Mouse (Mus musculus): ENCODE data around the gene Rsph9. TPM values are rescaled to one million over a fixed set of nuclear protein-coding genes. Genes with fewer than 3 reads are reported as not detected.
A peak's percentile ranks its signal among the peaks of the same experiment; 100 is the strongest.

Rsph9 gene
- polyA plus RNA-seq, 1 experiment: 5.0 TPM

GRCm38 (mm10) chr17:46110402-46111289 lies 33.4 kb downstream of the Rsph9 start, which contains the start of gene Mrps18a:
TSS of gene Mrps18a (plus strand) at chr17:46110986.
- peak within 1 kb of the TSS; percentile 44; the same call in 1 of the 2 replicates for H3K27ac ChIP-seq (ENCODE audit: control insufficient read depth, insufficient read depth, low read depth, low read length, poor library complexity)
- TF ChIP-seq POLR2A (IDR thresholded peaks at IDR 0.05; ENCODE audit: borderline replicate concordance, control insufficient read depth, low read depth, low read length) (peak; percentile 96), CTCF (IDR thresholded peaks at IDR 0.05; ENCODE audit: control insufficient read depth, insufficient read depth, low read length) (no peak)
- no peaks in the 10 kb centered on the region; the same call in 1 of the 2 replicates for H3K4me1 ChIP-seq (ENCODE audit: control insufficient read depth, insufficient read depth, low read length)
- H3K4me3 ChIP-seq (replicated peaks; ENCODE audit: control insufficient read depth, low read depth, low read length): peak within 1 kb of the TSS; percentile 98
- 5% methylated on average over 38 of the region's 38 CpGs for WGBS

- peaks cover 5% of the 10 kb centered on the region for H3K4me1 ChIP-seq (ENCODE audit: control insufficient read depth, insufficient read depth, low read length)
These were observed 35.7 kb downstream of the Rsph9 start for GRCm38 (mm10) chr17:46108286-46108685.

GRCm38 (mm10) chr17:46104487-46104886 lies 39.5 kb downstream of the Rsph9 start:
- H3K4me3 ChIP-seq (replicated peaks; ENCODE audit: control insufficient read depth, low read depth, low read length): no peak overlapping the region
- TF ChIP-seq POLR2A (IDR thresholded peaks at IDR 0.05; ENCODE audit: borderline replicate concordance, control insufficient read depth, low read depth, low read length) (peak; percentile 47; the same call in 1 of the 2 replicates), CTCF (IDR thresholded peaks at IDR 0.05; ENCODE audit: control insufficient read depth, insufficient read depth, low read length) (no peak)
- 3% methylated on average over 12 of the region's 12 CpGs for WGBS
- H3K27ac ChIP-seq (ENCODE audit: control insufficient read depth, insufficient read depth, low read depth, low read length, poor library complexity): peak overlapping the region; percentile 46
- H3K4me1 ChIP-seq (ENCODE audit: control insufficient read depth, insufficient read depth, low read length): peaks cover 5% of the 10 kb centered on the region

More at GRCm38 (mm10) chr17:46108286-46108685, 35.7 kb downstream of the Rsph9 start:
- TF ChIP-seq CTCF (IDR thresholded peaks at IDR 0.05; ENCODE audit: control insufficient read depth, insufficient read depth, low read length) (no peak), POLR2A (IDR thresholded peaks at IDR 0.05; ENCODE audit: borderline replicate concordance, control insufficient read depth, low read depth, low read length) (no peak)
- no peak overlapping the region for H3K4me3 ChIP-seq (replicated peaks; ENCODE audit: control insufficient read depth, low read depth, low read length)
- H3K27ac ChIP-seq (ENCODE audit: control insufficient read depth, insufficient read depth, low read depth, low read length, poor library complexity): no peak overlapping the region
- whole genome bisulfite sequencing: 73% methylated on average over 4 of the region's 4 CpGs

GRCm38 (mm10) chr17:46102608-46103159 lies 41.3 kb downstream of the Rsph9 start:
- WGBS: 77% methylated on average over 8 of the region's 8 CpGs
- TF ChIP-seq POLR2A (IDR thresholded peaks at IDR 0.05; ENCODE audit: borderline replicate concordance, control insufficient read depth, low read depth, low read length) (no peak), CTCF (IDR thresholded peaks at IDR 0.05; ENCODE audit: control insufficient read depth, insufficient read depth, low read length) (no peak)
- Histone ChIP-seq H3K4me3 (replicated peaks; ENCODE audit: control insufficient read depth, low read depth, low read length) (no peak overlapping the region), H3K27ac (ENCODE audit: control insufficient read depth, insufficient read depth, low read depth, low read length, poor library complexity) (no peak overlapping the region), H3K4me1 (ENCODE audit: control insufficient read depth, insufficient read depth, low read length) (peaks cover 5% of the 10 kb centered on the region)

GRCm38 (mm10) chr17:46101906-46102305 lies 42.1 kb downstream of the Rsph9 start:
- 91% methylated on average over 9 of the region's 9 CpGs for WGBS
- Histone ChIP-seq H3K4me3 (replicated peaks; ENCODE audit: control insufficient read depth, low read depth, low read length) (no peak overlapping the region), H3K27ac (ENCODE audit: control insufficient read depth, insufficient read depth, low read depth, low read length, poor library complexity) (no peak overlapping the region), H3K4me1 (ENCODE audit: control insufficient read depth, insufficient read depth, low read length) (peaks cover 5% of the 10 kb centered on the region)
- no peak for TF ChIP-seq CTCF (IDR thresholded peaks at IDR 0.05; ENCODE audit: control insufficient read depth, insufficient read depth, low read length)
- TF ChIP-seq POLR2A (IDR thresholded peaks at IDR 0.05; ENCODE audit: borderline replicate concordance, control insufficient read depth, low read depth, low read length): no peak

GRCm38 (mm10) chr17:46098525-46098924 lies 45.5 kb downstream of the Rsph9 start:
- 74% methylated on average over 8 of the region's 8 CpGs for WGBS
- no peak overlapping the region for H3K4me3 ChIP-seq (replicated peaks; ENCODE audit: control insufficient read depth, low read depth, low read length)

GRCm38 (mm10) chr17:46091899-46092298 lies 52.1 kb downstream of the Rsph9 start:
- Histone ChIP-seq H3K4me1 (ENCODE audit: control insufficient read depth, insufficient read depth, low read length) (no peaks in the 10 kb centered on the region), H3K4me3 (replicated peaks; ENCODE audit: control insufficient read depth, low read depth, low read length) (no peak overlapping the region), H3K27ac (ENCODE audit: control insufficient read depth, insufficient read depth, low read depth, low read length, poor library complexity) (no peak overlapping the region)
- TF ChIP-seq CTCF (IDR thresholded peaks at IDR 0.05; ENCODE audit: control insufficient read depth, insufficient read depth, low read length): no peak
- no peak for TF ChIP-seq POLR2A (IDR thresholded peaks at IDR 0.05; ENCODE audit: borderline replicate concordance, control insufficient read depth, low read depth, low read length)
- 85% methylated on average over 14 of the region's 14 CpGs for WGBS

More at GRCm38 (mm10) chr17:46098525-46098924, 45.5 kb downstream of the Rsph9 start:
- Histone ChIP-seq H3K27ac (ENCODE audit: control insufficient read depth, insufficient read depth, low read depth, low read length, poor library complexity) (no peak overlapping the region), H3K4me1 (ENCODE audit: control insufficient read depth, insufficient read depth, low read length) (no peaks in the 10 kb centered on the region)
- TF ChIP-seq CTCF (IDR thresholded peaks at IDR 0.05; ENCODE audit: control insufficient read depth, insufficient read depth, low read length): no peak
- TF ChIP-seq POLR2A (IDR thresholded peaks at IDR 0.05; ENCODE audit: borderline replicate concordance, control insufficient read depth, low read depth, low read length): no peak

GRCm38 (mm10) chr17:46091351-46091750 lies 52.7 kb downstream of the Rsph9 start:
- Histone ChIP-seq H3K4me1 (ENCODE audit: control insufficient read depth, insufficient read depth, low read length) (no peaks in the 10 kb centered on the region), H3K4me3 (replicated peaks; ENCODE audit: control insufficient read depth, low read depth, low read length) (no peak overlapping the region), H3K27ac (ENCODE audit: control insufficient read depth, insufficient read depth, low read depth, low read length, poor library complexity) (no peak overlapping the region)
- 82% methylated on average over 1 of the region's 1 CpGs for WGBS
- TF ChIP-seq CTCF (IDR thresholded peaks at IDR 0.05; ENCODE audit: control insufficient read depth, insufficient read depth, low read length) (no peak), POLR2A (IDR thresholded peaks at IDR 0.05; ENCODE audit: borderline replicate concordance, control insufficient read depth, low read depth, low read length) (no peak)
